Mouse (Mus musculus) adrenal gland, adult 8-10 months (tissue): ENCODE measurements at regions not wholly inside any gene's neighbourhood (a gene's known extent, or its start where the extent isn't known, plus 50 kb on each side); places are given as distances from the start of the nearest gene placed in this dataset.

Source experiments
- DNase-seq: peaks from one replicate; pipeline ENCODE4 v3.0.0; 2022

DNA sequence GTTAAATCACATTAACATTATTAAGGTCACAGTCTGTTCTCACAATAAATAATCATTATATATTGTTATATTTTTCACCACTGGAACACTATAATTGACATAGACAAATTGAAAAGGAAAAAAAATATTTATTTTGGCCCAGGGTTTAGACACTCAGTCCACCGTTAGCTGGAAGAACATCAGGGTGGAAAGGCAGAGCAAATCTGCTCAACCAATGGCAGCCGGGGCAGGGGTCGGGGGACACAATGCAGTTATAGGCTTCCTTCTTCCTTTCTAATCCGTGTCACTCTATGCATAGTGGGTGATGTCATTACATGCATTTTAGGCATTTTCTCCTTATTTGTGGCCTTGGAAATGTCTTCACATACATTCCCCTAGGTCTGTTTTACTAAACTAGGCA lies 552.8 kb upstream of the Tenm3 start:
- DNase-seq, result no peak

DNA sequence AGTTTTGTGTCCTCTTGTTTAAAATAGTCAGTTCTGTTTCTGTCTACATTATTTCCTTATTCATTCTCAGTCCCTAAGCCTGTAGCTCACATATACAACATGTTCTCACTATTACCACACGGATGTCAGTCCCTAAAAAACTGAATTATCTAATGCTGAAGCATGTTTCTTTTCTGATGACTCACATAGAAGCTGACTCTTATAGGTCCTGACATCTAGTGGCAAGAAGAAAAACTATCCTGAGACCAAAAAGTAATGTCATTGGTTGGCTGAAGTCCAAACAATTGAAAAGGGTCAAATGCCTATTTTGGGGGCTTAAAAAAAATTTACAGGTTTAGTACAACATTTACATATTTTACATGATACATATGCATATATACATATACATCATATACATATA lies 551.3 kb upstream of the Tenm3 start:
- no peak for DNase-seq

DNA sequence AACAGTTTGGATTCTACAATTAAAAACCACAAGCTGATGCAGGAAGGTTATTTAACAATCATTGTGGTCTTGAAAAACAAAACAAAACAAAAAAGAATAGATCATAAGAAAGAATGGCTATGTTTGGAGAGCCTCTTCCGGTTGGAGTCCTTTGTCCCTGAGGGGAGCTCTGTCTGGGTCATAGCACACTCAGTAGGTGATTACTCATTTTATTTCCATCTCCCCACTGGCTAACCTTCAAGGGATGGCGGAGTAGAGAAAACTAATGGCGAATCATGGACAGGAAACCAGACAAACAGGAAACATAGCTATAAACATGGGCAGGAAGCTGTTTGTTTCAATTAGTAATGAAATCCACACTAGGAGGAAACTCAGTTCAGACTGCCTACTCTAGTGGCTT lies 545.8 kb upstream of the Tenm3 start:
- no peak for DNase-seq

DNA sequence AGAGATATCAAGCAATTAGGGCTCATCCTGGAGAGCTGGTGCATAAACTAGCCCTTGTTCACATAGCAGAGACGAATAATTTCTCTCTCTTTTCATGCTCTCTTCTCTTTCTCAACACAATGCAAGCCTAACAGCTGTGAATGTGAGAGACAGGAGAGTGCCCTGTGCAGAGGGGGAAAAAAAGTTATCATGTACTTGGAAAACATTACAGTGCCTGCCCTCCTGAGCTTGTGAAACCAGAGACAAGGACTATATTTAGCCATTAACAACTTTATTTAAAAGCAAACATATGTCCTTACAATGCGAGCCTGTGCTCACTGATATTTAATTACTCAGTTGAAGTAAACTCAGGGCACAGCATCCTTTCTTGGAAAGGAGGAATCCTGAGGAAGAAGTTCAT lies 543.8 kb upstream of the Tenm3 start:
- DNase-seq, result no peak

DNA sequence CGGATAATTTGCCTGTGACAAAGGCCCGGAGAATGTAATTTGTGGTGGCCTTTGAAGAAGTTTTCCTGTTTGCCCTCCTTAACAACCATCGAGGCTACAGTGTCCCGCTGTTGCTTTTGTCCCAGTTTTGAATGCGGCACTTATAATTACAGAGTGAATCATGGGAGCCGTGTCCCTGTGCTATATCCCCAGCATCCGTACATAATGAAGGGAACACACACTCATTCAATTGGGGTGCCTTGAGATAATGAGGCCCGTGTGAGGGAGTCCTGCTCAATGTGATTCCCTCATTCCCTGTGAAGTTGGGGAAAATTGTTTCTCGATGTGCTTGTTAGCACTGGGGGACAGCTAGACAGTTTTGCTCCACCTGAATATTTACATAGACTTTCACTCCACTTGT lies 528.9 kb upstream of the Tenm3 start:
- DNase-seq, result no peak

DNA sequence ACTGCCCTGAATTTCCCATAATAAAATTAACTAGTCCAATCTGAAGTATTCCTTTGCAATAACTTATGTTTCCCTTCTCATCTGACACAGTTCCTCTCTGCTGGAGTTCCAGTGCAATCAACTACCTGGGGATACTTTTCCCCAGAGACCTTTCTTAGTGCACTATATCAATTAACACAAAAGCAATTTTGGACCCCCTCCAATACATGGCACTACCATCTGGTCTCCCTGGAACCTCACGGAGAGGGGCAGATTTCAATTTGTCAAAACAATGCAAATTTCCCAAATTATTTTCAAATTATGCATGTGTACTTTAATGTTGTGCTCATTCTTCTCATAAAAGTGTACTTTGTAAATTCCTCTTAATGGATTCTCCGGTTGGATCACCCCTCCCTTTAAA lies 518.9 kb upstream of the Tenm3 start:
- no peak for DNase-seq

DNA sequence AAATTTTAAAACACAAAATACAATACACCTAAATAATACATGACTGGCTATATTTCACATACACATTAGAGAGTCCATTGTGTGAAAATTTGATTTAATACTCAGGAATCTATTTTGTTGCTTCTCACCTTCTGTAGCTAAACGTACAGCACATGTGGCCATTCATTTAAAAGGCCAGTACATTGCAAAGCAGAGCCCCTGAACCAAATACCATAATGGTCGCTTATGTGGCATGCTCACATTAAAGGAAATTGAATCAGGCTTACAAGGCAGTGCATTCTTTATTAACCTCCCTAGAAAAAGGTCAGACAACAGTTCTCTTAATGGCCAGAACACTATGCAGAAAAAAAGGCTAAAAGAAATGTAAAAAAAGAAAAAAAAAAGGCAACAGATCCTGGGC lies 517.7 kb upstream of the Tenm3 start:
- no peak for DNase-seq

DNA sequence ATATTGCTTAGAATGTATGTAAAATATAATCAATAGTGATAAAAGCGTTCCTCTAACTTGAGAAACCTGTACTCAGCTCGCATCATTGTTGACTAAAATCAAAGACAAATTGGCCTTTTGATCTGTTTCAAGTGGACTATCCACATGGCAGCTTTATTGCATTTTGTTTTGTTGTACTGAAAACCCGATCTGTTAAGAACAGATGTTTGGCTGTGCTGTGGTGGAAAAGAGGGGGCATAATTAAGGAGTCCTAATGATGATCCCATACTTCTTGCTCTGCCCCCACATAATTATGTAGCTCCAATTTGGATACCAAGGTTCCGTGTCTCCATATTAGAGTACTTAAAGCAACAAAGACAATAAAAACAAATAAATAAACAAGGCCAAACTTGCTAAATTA lies 516.4 kb upstream of the Tenm3 start:
- DNase-seq, result no peak

DNA sequence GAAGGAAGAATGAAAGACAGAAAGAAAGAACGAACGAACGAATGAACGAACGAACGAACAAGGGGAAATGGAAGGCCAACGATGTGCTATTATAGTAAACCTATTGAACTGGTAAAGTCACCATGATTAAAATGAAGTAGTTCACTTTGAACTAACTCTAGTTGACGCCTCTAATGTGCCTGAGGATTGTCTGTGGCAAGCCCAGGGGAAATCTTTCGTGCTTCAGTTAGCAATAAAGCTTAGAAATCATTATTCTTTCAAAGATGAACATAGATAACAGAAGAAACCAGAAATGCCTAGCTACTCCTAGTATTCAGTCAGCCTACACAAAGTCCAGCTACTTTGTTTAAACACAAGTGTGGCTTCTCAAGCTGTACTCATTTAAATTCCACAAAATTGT lies 515.9 kb upstream of the Tenm3 start:
- no peak for DNase-seq

DNA sequence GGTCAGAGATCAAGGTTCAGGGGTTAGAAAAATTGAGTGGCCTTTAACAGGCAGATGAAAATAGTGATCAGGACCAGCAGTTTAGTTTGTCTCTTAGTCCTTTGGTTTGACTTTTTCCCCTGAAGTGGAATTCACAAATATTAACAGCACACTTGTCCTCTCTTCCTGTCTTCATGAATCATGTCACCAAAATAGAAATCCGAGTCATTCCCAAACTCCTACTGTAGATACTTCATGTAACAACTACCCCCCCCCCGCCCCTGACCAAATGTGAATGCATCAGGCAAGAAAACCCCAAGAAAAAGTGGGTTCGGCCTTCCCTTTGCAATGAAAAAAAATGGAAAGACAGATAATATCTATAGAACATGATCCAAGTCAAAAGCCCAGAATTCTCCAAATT lies 504.9 kb upstream of the Tenm3 start:
- no peak for DNase-seq

DNA sequence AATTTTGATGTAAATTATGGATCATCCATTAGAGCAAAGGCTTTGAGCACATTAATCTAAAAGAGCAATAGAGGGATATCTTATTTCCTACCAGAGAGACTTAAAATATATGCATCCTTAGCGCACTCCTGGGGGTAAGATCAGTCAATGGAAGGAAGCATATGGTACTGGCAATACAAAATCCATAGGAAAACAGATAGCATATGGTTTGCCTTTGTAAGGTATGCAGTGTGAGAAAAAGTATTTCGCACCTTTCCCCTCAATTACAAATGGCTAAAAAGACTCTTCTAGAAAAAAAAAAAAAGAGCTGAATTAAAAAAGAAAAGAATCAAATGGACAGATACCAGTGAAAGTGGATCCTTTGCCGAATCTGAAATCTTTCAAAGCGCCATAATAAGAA lies 495.0 kb upstream of the Tenm3 start:
- DNase-seq, result no peak

DNA sequence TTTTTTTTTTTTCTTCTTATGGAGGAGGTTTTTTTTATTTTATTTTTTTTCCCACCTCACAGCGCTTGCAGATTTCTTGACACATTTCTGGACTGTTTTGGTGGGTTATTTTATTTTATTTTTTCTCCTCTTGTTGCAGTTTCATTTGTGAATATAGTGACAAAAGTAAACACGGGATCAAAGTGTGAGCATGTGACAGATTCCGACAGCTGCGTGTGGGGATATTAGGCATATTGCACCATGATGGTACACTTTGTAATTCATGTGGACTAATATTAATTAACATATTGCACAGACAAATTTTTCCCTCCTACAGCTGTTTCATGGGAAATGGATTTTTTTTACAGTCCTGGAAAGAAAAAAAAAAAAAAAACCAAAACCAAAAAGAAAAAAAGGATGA lies 483.2 kb upstream of the Tenm3 start:
- no peak for DNase-seq

DNA sequence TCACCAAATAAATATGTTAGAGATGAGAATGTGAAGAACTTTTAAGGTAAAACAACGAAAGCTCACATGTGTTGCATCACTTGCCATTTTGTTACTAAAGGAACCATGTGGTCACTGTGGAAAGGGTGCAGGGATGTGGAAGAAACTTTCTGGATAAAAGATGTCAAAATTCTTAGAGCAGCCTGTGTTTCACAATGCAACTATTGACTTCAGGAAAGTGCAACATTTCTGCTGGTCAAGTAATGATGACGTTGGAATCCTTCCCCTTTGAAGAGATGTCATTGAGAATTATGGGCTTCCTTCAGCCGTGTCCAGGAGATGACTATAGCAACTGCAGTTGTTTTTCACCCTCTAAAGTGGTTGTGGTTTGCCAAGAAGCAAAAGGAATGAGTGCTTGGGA lies 477.7 kb upstream of the Tenm3 start:
- no peak for DNase-seq

DNA sequence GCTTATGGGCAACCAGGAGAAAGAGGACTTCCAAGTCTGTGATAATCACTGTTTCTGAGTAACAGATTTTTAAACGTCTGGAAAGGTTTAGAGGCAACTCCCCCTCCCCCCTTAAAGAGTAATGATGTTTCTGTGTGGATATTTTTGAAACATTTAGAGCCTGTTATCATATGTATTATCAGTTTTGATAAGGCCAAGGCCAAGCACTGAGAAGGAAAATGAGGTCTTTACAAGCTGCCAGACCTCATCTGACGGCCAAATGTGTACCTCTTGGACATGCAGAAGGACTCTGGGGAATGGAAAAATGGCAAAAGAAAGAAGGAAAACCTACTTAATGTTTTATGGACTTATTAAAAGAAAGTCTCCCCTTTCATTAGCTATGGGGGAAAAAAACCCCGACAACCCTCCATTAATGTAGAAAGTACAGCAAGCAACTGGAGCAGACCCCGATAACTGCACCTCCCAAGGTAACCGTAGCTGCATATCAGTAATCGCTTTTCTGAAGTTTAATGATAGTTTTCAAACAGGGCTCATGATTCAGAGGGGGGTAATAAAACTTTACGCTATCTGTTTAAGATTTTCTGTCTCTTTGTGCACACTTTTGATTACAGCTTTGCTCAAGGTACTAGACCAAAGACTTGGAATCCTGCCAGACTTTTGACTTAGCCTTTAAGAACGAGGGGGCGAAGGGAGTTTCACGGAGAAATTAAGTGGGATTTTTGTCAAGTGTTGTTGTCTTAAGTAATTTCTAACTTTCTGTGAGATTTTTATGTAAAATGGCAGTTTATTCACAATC lies 469.9 kb upstream of the Tenm3 start:
- DNase-seq, result no peak

DNA sequence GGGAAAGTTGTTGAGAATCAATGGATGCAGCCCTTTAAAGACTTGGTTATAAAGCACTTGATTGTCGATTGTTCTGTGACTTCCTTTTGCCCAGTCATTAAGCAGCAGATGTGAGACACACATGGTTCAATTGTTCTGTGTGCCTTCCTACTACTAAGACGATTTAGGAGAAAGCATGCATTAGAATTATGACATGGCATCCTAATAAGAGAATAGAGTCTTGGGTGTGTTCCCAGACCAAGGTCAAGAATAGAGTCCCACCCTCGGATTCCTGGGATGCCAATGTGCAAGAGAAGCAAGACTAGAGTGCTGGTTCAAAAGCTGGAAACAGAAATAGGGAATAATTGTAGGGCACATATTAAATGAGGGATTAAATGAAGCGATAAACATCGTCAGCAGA lies 469.1 kb upstream of the Tenm3 start:
- no peak for DNase-seq

DNA sequence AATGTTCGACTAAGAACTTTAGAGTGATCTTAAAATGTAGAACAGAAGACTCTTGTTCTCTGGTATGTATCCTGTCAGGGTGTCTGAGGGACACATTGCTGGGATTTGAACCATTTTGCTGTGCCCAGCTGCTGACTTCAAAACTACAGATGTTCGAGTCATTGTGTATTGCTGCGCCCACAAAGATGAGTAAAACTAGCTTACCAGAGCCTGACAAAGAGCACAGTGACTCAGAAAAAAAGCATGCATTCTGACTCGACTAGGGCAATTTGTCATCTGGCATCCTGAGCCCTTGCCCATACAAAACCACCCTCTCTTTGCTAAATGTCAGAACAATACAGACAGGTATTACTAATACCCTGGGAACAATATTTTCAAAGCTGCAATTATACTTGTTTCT lies 438.6 kb upstream of the Tenm3 start:
- DNase-seq, result no peak

DNA sequence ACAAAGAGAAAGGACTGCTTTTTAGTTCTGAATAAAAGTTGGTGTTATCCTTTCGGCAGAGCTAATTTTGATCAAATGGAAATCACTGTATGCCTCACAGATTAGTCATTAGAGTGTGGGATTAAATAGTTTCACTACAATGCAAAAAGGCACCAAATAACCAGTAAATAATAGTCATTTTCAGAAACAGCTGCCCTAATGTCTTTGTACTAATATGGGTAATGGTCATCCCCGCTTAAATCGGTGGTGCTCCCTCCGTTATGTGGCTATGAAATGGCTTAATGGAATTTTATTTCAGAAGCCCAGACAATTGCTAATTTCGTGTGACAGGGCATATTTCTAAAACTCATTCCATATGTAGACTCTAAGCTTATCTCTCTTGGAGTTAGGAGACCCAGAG lies 437.5 kb upstream of the Tenm3 start:
- no peak for DNase-seq

DNA sequence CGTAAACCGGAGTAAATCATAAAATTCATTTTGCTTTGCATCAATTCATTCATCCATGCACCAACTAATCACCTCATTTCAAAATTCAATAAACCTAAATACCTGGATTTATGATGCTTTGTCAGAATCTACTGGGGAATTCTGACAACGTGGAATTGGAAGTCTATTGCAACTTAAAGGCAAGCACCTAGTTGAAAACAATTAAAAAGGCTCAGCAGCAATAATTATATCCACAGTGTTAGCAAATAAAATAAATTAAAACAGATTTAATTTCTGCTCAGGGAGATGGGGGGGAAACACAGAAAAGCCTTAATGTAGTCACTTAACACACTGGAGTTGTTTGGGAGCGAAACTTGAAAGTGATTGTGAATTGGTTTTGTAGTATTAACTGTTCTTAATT lies 430.3 kb upstream of the Tenm3 start:
- DNase-seq, result no peak

DNA sequence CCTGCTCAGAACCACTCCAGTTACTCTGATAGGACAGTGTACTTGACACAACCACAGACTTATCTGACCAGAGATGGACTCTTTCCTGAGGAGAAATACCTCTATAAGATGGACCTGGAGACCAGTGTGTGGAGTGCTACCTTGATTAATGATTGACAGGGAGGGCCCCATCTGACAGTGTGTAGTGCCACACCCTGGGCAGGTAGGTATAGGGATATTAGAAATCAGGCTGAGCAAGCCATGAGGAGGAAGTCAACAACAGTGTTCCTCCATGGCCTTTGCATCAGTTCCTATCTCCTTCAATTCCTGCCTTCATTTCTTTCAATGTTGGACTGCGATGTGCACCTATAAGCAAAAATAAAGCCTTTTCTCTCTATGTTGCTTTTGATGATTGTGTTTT lies 429.4 kb upstream of the Tenm3 start:
- DNase-seq, result no peak

DNA sequence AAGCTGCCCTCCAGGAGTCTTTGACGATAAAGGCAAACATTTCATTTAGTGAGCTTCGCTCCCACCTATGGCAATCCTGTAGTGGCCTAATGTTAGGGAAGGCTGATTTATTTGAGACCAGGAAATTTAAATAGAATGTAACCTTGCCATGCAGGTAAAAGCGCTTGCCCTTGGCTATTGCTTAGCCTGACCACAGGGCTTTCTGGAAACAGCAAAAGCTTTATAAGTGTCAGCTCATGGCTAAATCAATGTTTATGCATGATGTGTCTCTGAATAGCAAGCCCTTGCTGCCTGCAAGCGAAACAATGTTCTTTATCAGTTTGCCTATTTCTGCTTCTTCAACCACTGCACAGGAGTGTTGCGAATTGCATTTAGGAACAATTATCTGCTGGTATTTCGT lies 419.7 kb upstream of the Tenm3 start:
- no peak for DNase-seq

DNA sequence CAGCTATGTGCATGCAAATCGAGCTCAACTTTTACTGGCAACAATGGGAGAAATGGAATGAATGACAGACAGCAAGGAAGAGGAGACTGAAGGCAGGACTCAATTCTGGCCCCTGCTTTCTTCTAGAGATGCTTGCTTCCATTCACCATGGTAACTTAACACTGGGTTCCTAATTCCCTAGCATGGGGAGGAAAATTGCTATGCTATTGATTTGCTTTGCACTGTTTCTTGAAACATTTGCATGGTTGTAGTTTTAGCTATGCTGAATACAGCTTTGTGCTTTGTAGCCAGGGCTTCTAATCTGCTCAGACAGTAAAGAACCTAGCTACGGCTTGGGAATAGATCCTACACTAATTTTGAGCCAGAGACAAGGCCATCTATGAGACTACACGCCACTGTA lies 419.0 kb upstream of the Tenm3 start:
- no peak for DNase-seq

DNA sequence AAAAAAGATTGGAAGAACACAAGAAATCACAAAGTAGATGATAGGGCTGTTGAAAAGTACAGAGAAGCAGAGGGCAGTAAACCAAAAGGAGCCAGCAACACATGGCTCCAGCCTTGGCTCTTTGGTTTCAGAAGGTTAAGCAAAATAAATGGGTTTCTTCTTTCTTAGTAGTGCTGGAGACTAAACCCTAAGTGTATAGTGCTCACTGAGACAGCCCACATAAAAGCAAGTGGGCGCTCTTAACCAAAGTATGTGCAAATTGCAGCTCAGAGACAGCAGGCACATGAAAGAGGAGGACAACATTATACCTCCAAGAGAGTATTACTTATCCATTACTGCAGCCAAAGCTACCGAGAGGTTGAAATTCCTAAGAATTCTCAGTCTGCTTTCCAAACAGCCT lies 412.2 kb upstream of the Tenm3 start:
- no peak for DNase-seq

DNA sequence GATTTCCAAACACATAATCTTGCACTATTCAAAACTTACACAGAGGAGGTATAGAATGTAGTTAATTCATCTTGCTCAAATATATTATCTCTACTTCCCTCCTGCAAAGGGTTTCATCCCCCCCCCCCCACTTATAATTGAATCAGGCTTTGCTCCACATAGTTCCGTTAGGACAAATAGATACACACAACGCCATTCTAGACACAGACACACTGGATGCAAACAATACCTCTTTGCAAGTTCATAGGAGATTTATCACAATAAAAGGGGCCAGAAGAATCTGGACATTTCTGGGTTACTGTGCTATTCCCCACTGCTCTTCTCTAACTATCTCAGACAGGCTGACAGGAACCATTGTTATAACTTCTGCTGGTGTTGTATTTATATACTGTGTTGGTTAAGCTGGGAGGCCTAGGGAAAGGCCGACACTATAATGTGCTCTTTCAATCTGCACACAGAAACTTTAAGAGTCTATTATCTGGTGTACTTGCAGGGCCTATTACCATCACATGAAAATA lies 410.6 kb upstream of the Tenm3 start:
- no peak for DNase-seq

DNA sequence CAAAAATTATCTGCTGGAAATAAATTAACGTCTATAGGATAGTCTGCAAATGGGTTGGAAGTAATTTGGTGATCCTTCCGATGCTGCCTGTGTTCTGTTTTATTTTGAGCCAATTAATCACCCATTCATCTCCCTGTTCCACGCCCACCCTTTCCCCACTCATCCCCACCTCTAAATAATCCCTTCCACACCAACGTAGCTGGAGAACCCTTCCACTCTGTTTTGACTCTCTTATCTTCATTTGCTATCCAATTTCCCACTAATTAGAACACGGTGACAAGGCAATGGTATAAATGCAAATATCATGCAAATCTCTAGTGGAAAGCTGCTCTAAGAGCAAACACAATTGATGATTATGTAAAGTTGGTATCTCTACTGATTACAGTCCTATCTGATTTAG lies 399.3 kb upstream of the Tenm3 start:
- DNase-seq, result no peak

DNA sequence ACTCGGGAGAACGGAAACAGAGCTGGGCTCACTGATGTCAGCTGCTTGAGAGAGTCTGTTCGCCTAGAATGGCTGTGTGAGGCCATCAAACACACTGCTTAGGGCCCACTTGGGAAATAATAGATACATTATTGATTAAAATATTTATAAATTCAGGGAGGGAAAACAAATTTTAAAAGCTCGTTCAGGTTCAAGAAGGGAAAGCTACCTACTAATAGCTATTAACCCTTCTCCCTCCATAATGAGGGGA lies 393.0 kb upstream of the Tenm3 start:
- no peak for DNase-seq
